Mouse (Mus musculus): ENCODE measurements around the gene Rras. TPM values are rescaled to one million over a fixed set of nuclear protein-coding genes. Genes with fewer than 3 reads are reported as not detected.
A peak's percentile ranks its signal among the peaks of the same experiment; 100 is the strongest.

Gene Rras
- 10 to 100 TPM; 43.9 to 47.7 TPM for total RNA-seq (2021)
- long read RNA-seq, experiment 1, transcript Rras-201 (6 exons, 995 nt), result major isoform, 42 of 47 reads
- long read RNA-seq, experiment 1, partial matches to known transcripts, result 1 of 47 reads
- long read RNA-seq, experiment 1, other reads (novel, unspliced or antisense), result 4 of 47 reads
- long read RNA-seq, experiment 2, transcript Rras-201 (6 exons, 995 nt), result major isoform, 28 of 28 reads
- long read RNA-seq, experiment 2, partial matches to known transcripts, result 0 of 28 reads
- long read RNA-seq, experiment 2, other reads (novel, unspliced or antisense), result 0 of 28 reads

DNA sequence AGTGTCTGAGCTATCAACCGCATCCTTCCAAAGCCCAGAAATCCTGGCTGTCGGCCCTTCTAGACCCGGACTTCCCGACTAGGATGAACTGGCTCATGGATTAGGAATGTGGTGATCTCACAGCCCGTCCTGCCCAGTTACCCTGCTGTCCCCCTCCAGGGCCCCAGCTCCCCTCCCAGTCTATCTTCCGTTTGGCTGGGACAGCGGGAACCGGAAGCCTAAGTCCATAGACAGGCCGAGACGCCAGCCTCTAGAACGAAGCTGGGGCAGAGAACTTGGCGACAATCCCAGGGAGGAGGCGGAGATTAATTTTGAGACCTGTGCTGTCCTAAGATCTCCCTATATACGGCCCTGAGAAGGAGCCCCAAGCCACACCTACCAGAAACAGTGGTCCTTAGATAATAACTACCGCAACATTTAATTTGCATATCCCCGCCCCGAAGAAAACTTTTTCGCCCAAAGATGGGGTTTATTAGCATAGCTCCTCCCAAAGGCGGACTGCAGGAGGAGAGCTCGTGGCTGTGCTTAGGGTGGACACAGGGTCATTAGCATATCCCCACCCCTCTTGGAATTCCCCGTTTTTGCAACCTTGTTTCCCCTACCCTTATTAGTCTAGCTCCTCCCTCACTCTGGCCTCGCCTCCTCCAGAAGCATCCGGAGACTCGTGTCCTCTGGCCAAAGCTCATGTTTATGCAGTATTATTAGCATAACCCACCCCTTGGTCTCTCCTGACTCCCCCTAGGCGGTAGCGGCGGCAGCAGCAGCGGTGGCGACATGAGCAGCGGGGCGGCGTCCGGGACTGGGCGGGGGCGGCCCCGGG is at the start of gene Rras:
Gene Rras (plus strand): TSS at position 720 of the 820 bp plus-strand sequence.
- DNase-seq, result peak; percentile 95 to 99

GRCm38 (mm10) chr7:44970231-44970691 is 47.5 kb upstream of the Rras start:
- DNase-seq, result peak; percentile 84 to 91

GRCm38 (mm10) chr7:44971142-44971541 is 46.6 kb upstream of the Rras start:
- no peak for DNase-seq

DNA sequence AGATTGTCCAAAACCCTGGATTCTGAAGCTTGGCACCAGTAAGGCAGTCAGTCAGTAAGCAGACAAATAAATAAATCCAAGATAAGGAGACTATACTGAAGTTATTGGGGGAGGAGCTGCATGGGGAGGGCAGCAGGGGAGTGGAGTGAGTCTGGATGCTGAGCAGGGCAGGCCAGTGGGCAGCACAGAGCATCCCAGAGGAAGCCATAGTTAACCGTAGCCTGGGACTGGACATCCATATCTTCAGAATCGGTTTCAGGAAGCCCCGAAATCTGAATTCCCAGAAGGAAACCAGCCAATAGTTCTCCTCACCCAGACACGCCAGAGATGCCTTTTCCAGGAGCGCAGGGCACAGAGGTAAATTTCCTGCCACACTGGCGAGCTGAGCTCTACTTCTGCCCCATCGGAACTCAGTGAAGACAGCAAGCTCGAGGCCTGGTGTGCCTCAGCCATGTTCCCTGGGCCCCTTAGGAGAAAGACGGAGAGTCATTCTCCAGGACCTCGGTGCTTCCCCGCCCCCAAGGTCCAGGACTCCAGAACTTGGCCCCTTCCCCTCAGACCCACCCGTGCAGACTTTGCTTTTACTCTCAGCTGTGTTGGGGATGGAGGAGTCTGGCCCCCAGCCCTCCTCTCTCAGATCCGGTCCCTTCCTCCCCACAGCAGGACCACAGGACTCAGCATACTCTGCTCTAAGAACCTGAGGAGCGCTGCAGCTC is 44.2 kb upstream of the Rras start:
- no peak for DNase-seq

DNA sequence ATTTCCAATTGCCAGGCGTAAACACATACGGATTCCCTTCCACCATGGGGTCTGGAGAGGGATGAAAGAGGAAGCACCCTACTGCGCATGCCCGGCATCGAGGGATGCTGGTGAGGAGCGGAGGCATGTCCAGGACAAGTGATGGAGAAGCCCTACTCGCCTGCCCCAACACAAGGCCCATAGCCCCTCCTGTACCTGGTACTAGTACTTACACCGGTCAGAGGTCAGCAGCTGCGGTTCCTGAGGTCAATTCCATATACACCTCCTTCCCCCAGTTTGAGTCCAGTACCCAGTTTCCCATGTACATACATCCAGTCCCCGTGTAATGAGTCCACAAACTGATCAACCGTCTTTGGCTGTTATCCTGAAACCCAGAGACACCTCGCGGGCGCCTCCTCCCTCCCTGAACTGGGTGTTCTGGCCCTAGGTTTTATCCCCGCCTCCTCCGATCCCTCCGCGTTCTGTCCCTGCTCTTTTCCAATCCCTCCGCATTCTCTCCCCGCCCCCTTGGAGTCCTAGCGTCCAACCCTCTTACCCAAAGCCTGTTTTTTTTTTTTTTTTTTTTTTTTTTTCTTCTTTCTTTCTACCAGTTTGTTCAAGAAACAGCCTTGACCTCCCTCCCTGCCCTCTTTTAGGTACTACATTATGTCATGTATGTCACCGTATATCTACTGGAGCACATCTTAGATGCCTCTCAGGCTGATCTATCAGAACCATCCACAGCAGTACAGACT is 43.2 kb upstream of the Rras start, which contains the start of gene Cpt1c:
Gene Cpt1c (minus strand): TSS at position 469 of the 734 bp plus-strand sequence.
- DNase-seq, result peak; percentile 83 to 86

- no peak for DNase-seq
Measured at GRCm38 (mm10) chr7:44975117-44975419, 42.7 kb upstream of the Rras start.

DNA sequence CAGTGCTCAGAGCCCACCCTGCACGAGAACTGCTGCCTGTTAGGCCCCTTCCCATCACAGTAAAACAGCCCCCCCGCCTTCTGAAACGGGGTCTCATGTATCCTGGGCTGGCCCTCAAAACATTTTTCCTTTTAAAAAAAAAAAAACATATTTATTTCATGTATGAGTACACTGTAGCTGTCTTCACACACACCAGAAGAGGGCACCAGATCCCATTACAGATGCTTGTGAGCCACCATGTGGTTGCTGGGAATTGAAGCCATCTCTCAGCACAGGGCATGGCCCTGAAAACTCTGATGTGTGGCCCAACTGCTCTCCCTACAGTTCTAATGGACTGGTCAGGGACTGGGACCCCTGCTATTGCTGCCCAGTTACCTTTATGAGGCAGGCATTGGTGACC is 39.5 kb upstream of the Rras start:
- no peak for DNase-seq

GRCm38 (mm10) chr7:44981539-44981938 is 36.2 kb upstream of the Rras start:
- DNase-seq, result no peak

- DNase-seq, result peak; percentile 84 to 94
Measured at GRCm38 (mm10) chr7:44983085-44983484, 34.7 kb upstream of the Rras start.

DNA sequence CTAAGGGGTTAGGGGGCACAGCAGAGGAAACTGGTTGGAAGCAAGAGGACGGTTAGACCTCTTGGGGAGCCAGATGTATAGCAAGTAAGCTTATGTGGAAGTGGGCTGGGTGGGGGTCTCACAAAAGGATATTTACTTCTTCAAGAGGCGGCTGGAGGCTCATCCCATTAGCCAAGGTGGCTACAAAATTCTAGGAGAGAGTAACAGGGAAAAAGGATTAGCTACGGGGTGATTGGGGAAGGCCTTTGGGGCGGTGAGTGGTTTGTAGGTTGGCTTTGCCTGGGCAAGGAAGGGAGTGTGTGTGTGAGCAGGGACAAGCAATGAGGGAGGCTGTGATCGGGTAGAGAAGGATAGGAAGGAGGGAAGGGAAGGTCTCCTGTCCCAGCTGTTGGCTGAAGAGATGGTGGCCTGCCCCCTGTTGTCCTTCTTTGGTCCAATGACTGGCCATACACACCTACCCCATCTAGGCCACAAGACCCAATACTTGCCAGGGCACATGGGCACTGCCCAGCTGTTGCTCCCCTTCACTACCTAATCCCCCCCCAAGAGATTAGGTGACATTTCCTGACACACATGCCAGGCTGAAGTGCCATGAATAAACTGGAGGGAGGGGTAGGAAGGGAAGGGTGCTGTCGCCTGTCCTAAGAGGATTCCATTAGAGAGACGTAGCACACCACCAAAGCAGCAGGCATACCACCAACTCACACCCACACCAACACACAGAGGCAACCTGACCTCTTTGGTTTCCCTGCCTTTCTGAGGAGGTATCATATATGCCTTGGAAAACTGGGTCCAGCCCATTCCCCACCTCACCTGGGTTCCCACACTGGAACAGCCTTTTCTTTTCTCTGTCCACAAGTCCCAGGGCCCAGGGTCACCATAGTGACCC is 33.6 kb upstream of the Rras start:
- no peak for DNase-seq

- DNase-seq, result no peak
Measured at GRCm38 (mm10) chr7:44984833-44985164, 33.0 kb upstream of the Rras start.

GRCm38 (mm10) chr7:44985595-44986191 is 32.1 kb upstream of the Rras start:
- peak; percentile 73 to 78 for DNase-seq

GRCm38 (mm10) chr7:44986192-44986878 is 31.4 kb upstream of the Rras start, which contains the start of gene Prmt1:
Gene Prmt1, minus strand, starts transcription at chr7:44986568.
- peak; percentile 99 to 100 for DNase-seq

DNA sequence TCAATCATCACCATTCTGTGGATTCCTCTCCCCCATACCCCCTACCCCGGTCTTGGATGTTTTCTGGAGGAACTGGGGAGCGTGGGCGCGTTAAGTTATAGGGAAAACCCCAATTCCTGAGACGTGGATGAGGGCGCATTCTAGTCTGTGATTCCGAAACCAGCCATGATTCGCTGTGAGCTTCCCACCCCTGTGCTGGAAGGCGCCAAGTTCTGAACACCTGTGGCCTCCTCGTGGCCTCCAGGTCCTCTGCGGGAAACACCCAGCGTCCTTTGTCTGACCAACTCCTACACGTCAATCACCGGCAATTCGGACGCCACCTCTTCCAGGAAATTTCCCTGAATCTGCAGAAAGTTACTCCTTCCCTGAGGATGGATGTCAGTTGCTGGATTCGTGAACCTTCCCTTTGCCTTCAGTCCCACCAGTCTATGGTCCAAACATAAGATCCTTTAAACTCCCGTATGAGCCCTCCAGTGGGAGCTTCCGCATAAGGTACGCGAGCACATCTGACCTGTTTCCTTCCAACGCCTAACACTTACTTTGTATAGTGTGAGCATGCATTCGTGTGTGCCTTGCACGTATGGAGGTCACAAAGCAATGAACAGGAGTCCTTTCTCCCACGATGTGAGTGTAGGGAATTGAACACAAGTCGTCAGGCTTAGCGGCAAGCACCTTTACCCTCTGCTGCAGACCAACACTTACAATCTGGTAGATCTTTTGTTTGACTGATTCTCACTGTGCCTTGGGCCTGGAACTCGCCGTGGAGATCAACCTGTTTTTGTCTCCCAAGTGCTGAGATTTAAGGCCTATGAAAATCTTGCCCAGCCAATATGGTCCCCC is 30.7 kb upstream of the Rras start:
- no peak for DNase-seq

DNA sequence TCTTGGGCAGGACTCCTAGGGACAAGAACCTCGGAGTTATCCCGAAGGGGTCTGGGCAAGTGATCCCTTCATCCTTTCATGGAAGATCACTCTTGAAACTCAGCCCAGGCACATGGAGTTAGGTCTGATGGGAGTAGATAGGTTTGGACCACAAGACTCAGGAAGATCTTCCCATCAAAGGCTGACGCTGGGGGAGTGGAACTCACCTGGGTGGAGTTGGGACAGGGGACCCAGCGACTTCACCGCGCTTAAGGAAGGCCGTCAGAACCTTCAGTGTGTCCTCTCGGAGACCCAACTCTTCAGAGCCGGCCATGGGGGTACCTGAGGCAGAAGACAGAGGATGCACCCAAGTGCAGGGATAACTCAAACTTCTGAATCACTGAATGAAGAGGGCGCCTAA is 21.1 kb upstream of the Rras start:
- DNase-seq, result no peak

GRCm38 (mm10) chr7:44997231-44997939 is 20.4 kb upstream of the Rras start, which contains the start of gene Irf3:
Gene Irf3, plus strand, starts transcription at chr7:44997648.
- peak; percentile 98 to 99 for DNase-seq

DNA sequence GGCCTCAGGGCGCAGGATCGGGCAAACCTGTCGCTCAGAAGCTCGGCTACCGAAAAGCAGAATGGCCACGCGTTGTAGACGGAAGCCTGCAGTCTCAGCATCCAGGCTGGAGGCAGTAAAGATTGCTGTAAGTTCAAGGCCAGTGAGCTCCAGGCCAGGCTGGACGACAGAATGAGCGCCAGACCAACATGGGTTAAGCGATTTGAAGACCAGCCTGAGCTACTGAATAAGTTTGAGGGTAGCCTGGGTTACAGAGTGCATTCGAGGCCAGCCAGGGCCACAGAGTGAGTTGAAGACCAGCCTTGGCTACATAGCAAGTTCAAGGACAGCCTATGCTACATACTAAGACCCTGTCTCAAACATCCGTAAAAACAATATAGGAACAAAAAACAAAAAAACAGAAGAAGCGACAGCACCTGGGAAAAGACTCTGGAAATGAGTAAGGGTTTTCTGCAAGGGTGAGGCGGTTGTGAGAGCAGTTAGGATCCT is 19.8 kb upstream of the Rras start:
- no peak for DNase-seq

DNA sequence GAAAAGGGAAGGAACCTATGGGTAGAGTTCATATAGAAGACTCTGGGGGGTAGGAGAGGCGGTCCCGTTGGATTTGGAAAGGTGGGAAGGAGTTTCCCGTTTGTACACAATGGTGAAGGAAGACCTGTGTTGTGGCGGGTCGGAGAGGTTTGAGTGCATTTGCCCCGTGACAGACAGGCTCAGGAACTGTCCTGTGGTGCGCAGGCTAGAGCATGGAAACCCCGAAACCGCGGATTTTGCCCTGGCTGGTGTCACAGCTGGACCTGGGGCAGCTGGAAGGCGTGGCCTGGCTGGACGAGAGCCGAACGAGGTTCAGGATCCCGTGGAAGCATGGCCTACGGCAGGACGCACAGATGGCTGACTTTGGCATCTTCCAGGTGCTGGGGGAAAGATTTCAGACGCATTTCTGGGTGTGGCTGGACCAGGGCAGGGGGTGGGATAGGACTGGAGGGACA is 19.2 kb upstream of the Rras start, which contains the start of gene Bcl2l12:
Gene Bcl2l12 (minus strand): TSS at position 212 of the 455 bp plus-strand sequence.
- peak; percentile 59 to 67 for DNase-seq

Data from heart, adult 18-20 months (tissue).